Mouse (Mus musculus) liver, embryonic 16.5 days (tissue): ENCODE measurements around the gene Pxn. TPM values are rescaled to one million over a fixed set of nuclear protein-coding genes. Genes with fewer than 3 reads are reported as not detected.

Source experiments
- ATAC-seq: fragments of 200-750 bp; cut with Nextera tagmentation; 2 replicates; pipeline ENCODE4 v1.8.0; 2017; ENCODE audit warnings: low read depth, mild to moderate bottlenecking, moderate number of reproducible peaks, moderate library complexity
- H3K27ac ChIP-seq: fragments of 300-500 bp; sonication (generic); 2 replicates; pipeline ENCODE4 v1.5.1; 2014; ENCODE audit warnings: mild to moderate bottlenecking, low read length
- H3K27me3 ChIP-seq: fragments of 300-500 bp; sonication (generic); 2 replicates; pipeline ENCODE4 v1.6.1; 2014; ENCODE audit warnings: low read depth, low read length, mixed read lengths; ENCODE audit not compliant: control insufficient read depth, insufficient read depth
- H3K36me3 ChIP-seq: fragments of 300-500 bp; sonication (generic); 2 replicates; pipeline ENCODE4 v1.6.1; 2014; ENCODE audit warnings: mild to moderate bottlenecking; ENCODE audit not compliant: control insufficient read depth, insufficient read depth
- H3K4me1 ChIP-seq: fragments of 300-500 bp; sonication (generic); 2 replicates; pipeline ENCODE4 v1.6.1; 2014; ENCODE audit warnings: low read depth, low read length, mixed read lengths; ENCODE audit not compliant: control insufficient read depth
- H3K4me2 ChIP-seq: fragments of 300-500 bp; sonication (generic); 2 replicates; pipeline ENCODE4 v1.6.1; 2014; ENCODE audit warnings: low read depth, low read length, mixed read lengths
- H3K4me3 ChIP-seq: fragments of 300-500 bp; sonication (generic); 2 replicates; pipeline ENCODE4 v1.5.1; 2014; ENCODE audit warnings: low read depth, mild to moderate bottlenecking, low read length
- H3K9ac ChIP-seq: fragments of 300-500 bp; sonication (generic); 2 replicates; pipeline ENCODE4 v1.6.1; 2014; ENCODE audit warnings: low read depth, low read length
- H3K9me3 ChIP-seq: fragments of 300-500 bp; sonication (generic); replicated peaks from 2 replicates; pipeline ENCODE4 v1.6.1; 2016; ENCODE audit warnings: low read length; ENCODE audit not compliant: control insufficient read depth
- WGBS: fragments of 180-500 bp; shearing (Covaris S2); extraction: QIAGEN DNeasy Blood & Tissue Kit; methylation state at CpG from one replicate; pipeline ENCODE4 v1.1.7; 2014; ENCODE audit not compliant: insufficient replicate concordance; 5-methylcytosine and 5-hydroxymethylcytosine counted together
- polyA plus RNA-seq: library from polyadenylated mRNA; unstranded; fragments of >200 nt; fragmentation: Nextera tagmentation; extraction: Ambion mirVana; gene quantifications from 2 replicates; pipeline ENCODE4 v1.2.1, GENCODE M21; 2015

The Pxn gene
- polyA plus RNA-seq, 1 experiment from 2014 or later: 19.1 TPM

GRCm38 (mm10) chr5:115548501-115549285 is 42.2 kb downstream of the Pxn start:
- H3K27ac ChIP-seq: no peak overlapping the region
- no peaks in the 10 kb centered on the region for H3K27me3 ChIP-seq
- 83% methylated on average over 18 of the region's 18 CpGs for WGBS
- no peak overlapping the region for H3K9ac ChIP-seq
- H3K4me3 ChIP-seq: no peak overlapping the region
- peaks cover 6% of the 10 kb centered on the region for H3K4me1 ChIP-seq
- ATAC-seq: no peak
- H3K36me3 ChIP-seq: peaks cover 6% of the 10 kb centered on the region
- no peak overlapping the region for H3K4me2 ChIP-seq
- no peaks in the 10 kb centered on the region for H3K9me3 ChIP-seq

GRCm38 (mm10) chr5:115550482-115551005 is 44.1 kb downstream of the Pxn start:
- no peak for ATAC-seq
- H3K36me3 ChIP-seq: peaks cover 6% of the 10 kb centered on the region
- H3K4me1 ChIP-seq: no peaks in the 10 kb centered on the region
- H3K4me3 ChIP-seq: no peak overlapping the region
- no peaks in the 10 kb centered on the region for H3K9me3 ChIP-seq
- H3K27me3 ChIP-seq: no peaks in the 10 kb centered on the region
- no peak overlapping the region for H3K9ac ChIP-seq
- no peak overlapping the region for H3K27ac ChIP-seq
- WGBS: 76% methylated on average over 11 of the region's 11 CpGs
- H3K4me2 ChIP-seq: no peak overlapping the region

GRCm38 (mm10) chr5:115551386-115551785 is 44.9 kb downstream of the Pxn start:
- no peak overlapping the region for H3K9ac ChIP-seq
- no peak overlapping the region for H3K27ac ChIP-seq
- no peak overlapping the region for H3K4me2 ChIP-seq
- H3K9me3 ChIP-seq: no peaks in the 10 kb centered on the region
- no peaks in the 10 kb centered on the region for H3K27me3 ChIP-seq
- 73% methylated on average over 12 of the region's 12 CpGs for WGBS
- peaks cover 3% of the 10 kb centered on the region for H3K36me3 ChIP-seq
- no peak overlapping the region for H3K4me3 ChIP-seq
- no peak for ATAC-seq
- peaks cover 4% of the 10 kb centered on the region; the same call in 1 of the 2 replicates for H3K4me1 ChIP-seq

- Histone ChIP-seq H3K27ac (no peak overlapping the region), H3K4me1 (peaks cover 4% of the 10 kb centered on the region; the same call in 1 of the 2 replicates), H3K4me3 (no peak overlapping the region), H3K9me3 (no peaks in the 10 kb centered on the region), H3K9ac (no peak overlapping the region), H3K36me3 (peaks cover 3% of the 10 kb centered on the region), H3K27me3 (no peaks in the 10 kb centered on the region), H3K4me2 (no peak overlapping the region)
- WGBS: 79% methylated on average over 13 of the region's 13 CpGs
- ATAC-seq: no peak
These were observed 45.3 kb downstream of the Pxn start for GRCm38 (mm10) chr5:115551799-115552198.

GRCm38 (mm10) chr5:115553801-115554420 is 47.4 kb downstream of the Pxn start:
- H3K27ac ChIP-seq: no peak overlapping the region
- no peaks in the 10 kb centered on the region for H3K9me3 ChIP-seq
- no peak for ATAC-seq
- no peak overlapping the region for H3K9ac ChIP-seq
- H3K4me1 ChIP-seq: peaks cover 4% of the 10 kb centered on the region; the same call in 1 of the 2 replicates
- H3K36me3 ChIP-seq: peaks cover 3% of the 10 kb centered on the region; the same call in 1 of the 2 replicates
- H3K4me2 ChIP-seq: no peak overlapping the region
- 84% methylated on average over 33 of the region's 33 CpGs for WGBS
- no peaks in the 10 kb centered on the region for H3K27me3 ChIP-seq
- H3K4me3 ChIP-seq: no peak overlapping the region

- Histone ChIP-seq H3K27ac (no peak overlapping the region), H3K27me3 (no peaks in the 10 kb centered on the region), H3K9ac (no peak overlapping the region), H3K4me1 (peaks cover 4% of the 10 kb centered on the region; the same call in 1 of the 2 replicates), H3K4me3 (no peak overlapping the region), H3K36me3 (peaks cover 3% of the 10 kb centered on the region; the same call in 1 of the 2 replicates), H3K4me2 (no peak overlapping the region), H3K9me3 (no peaks in the 10 kb centered on the region)
- ATAC-seq: no peak
- WGBS: 77% methylated on average over 18 of the region's 18 CpGs
These were observed 48.2 kb downstream of the Pxn start for GRCm38 (mm10) chr5:115554536-115555291.

- Histone ChIP-seq H3K36me3 (peaks cover 6% of the 10 kb centered on the region), H3K27ac (no peak overlapping the region)
- 10% methylated on average over 8 of the region's 8 CpGs for WGBS
These were observed 49.7 kb downstream of the Pxn start for GRCm38 (mm10) chr5:115556217-115556616.

GRCm38 (mm10) chr5:115558182-115558794 is 51.8 kb downstream of the Pxn start:
- WGBS: 76% methylated on average over 14 of the region's 14 CpGs
- Histone ChIP-seq H3K9ac (no peak overlapping the region), H3K9me3 (no peaks in the 10 kb centered on the region), H3K4me2 (no peak overlapping the region), H3K4me1 (peaks cover 27% of the 10 kb centered on the region), H3K36me3 (peaks cover 21% of the 10 kb centered on the region), H3K27ac (no peak overlapping the region), H3K4me3 (no peak overlapping the region), H3K27me3 (no peaks in the 10 kb centered on the region)
- ATAC-seq: no peak

More at GRCm38 (mm10) chr5:115556217-115556616, 49.7 kb downstream of the Pxn start:
- Histone ChIP-seq H3K9me3 (no peaks in the 10 kb centered on the region), H3K27me3 (no peaks in the 10 kb centered on the region), H3K4me1 (peaks cover 15% of the 10 kb centered on the region), H3K4me3 (no peak overlapping the region), H3K4me2 (no peak overlapping the region), H3K9ac (no peak overlapping the region)
- ATAC-seq: no peak
